Mouse (Mus musculus): Measurements from ENCODE around the gene Vip.

GRCm38 (mm10) chr10:5600123-5600522 lies 38.9 kb upstream of the Vip start:
- TF ChIP-seq POLR2A (IDR thresholded peaks at IDR 0.05; ENCODE audit: control insufficient read depth in 1 of 2, insufficient read depth in 1 of 2, low read depth in 1 of 2, low read length in 2 of 2, poor library complexity in 1 of 2) (no peak), EP300 (IDR thresholded peaks at IDR 0.05; ENCODE audit: low read depth in 1 of 2, low read length in 2 of 2) (no peak), ELF1 (IDR thresholded peaks at IDR 0.05; ENCODE audit: low read depth, low read length) (no peak)

Measured in MEL (cell line).